Mouse (Mus musculus) midbrain, embryonic 16.5 days (tissue): ENCODE results near the gene Nbea. TPM values are rescaled to one million over a fixed set of nuclear protein-coding genes. Genes with fewer than 3 reads are reported as not detected.

Experiments used
- ATAC-seq: fragments of 200-750 bp; cut with Nextera tagmentation; 2 replicates; pipeline ENCODE4 v1.8.0; 2017; ENCODE audit warnings: moderate TSS enrichment
- H3K27ac ChIP-seq: fragments of 300-500 bp; sonication (generic); 2 replicates; pipeline ENCODE4 v1.5.1; 2014; ENCODE audit warnings: mild to moderate bottlenecking, low read length, mixed read lengths
- H3K27me3 ChIP-seq: fragments of 300-500 bp; sonication (generic); 2 replicates; pipeline ENCODE4 v1.6.1; 2014; ENCODE audit warnings: low read depth, low read length, mixed read lengths; ENCODE audit not compliant: control insufficient read depth, insufficient read depth
- H3K36me3 ChIP-seq: fragments of 300-500 bp; sonication (generic); 2 replicates; pipeline ENCODE4 v1.6.1; 2014; ENCODE audit warnings: mild to moderate bottlenecking, low read length, moderate library complexity, mixed read lengths; ENCODE audit not compliant: control insufficient read depth, insufficient read depth
- H3K4me1 ChIP-seq: fragments of 300-500 bp; sonication (generic); 2 replicates; pipeline ENCODE4 v1.6.1; 2014; ENCODE audit warnings: mild to moderate bottlenecking, low read length, mixed read lengths; ENCODE audit not compliant: control insufficient read depth, insufficient read depth
- H3K4me2 ChIP-seq: fragments of 300-500 bp; sonication (generic); 2 replicates; pipeline ENCODE4 v1.6.1; 2014; ENCODE audit warnings: mild to moderate bottlenecking, low read length, mixed read lengths
- H3K4me3 ChIP-seq: fragments of 300-500 bp; sonication (generic); 2 replicates; pipeline ENCODE4 v1.5.1; 2014; ENCODE audit warnings: low read depth, mild to moderate bottlenecking, low read length, moderate library complexity, mixed read lengths
- H3K9ac ChIP-seq: fragments of 300-500 bp; sonication (generic); 2 replicates; pipeline ENCODE4 v1.6.1; 2014; ENCODE audit warnings: low read depth, low read length, mixed read lengths
- H3K9me3 ChIP-seq: fragments of 300-500 bp; sonication (generic); replicated peaks from 2 replicates; pipeline ENCODE4 v1.6.1; 2014; ENCODE audit warnings: mild to moderate bottlenecking, low read length, mixed read lengths; ENCODE audit not compliant: control insufficient read depth, poor library complexity, severe bottlenecking
- WGBS: fragments of 180-500 bp; shearing (Covaris S2); extraction: QIAGEN DNeasy Blood & Tissue Kit; methylation state at CpG from one replicate; pipeline ENCODE4 v1.1.7; 2014; 5-methylcytosine and 5-hydroxymethylcytosine counted together
- polyA plus RNA-seq: library from polyadenylated mRNA; unstranded; fragments of >200 nt; fragmentation: Nextera tagmentation; extraction: Ambion mirVana; gene quantifications from 2 replicates; pipeline ENCODE4 v1.2.1, GENCODE M21; 2015

The Nbea gene
- polyA plus RNA-seq, 1 experiment from 2014 or later = 60.2 TPM

- peak overlapping the region; percentile 45 for H3K4me3 ChIP-seq
- H3K9me3 ChIP-seq = no peaks in the 10 kb centered on the region
- H3K36me3 ChIP-seq = no peaks in the 10 kb centered on the region
- no peaks in the 10 kb centered on the region for H3K27me3 ChIP-seq
- WGBS = 23% methylated on average over 3 of the region's 3 CpGs
- peak overlapping the region; percentile 97 for H3K27ac ChIP-seq
- ATAC-seq = no peak
- H3K9ac ChIP-seq = peak overlapping the region; percentile 59
- peak overlapping the region; percentile 80 for H3K4me2 ChIP-seq
- H3K4me1 ChIP-seq = peaks cover 19% of the 10 kb centered on the region
These were observed 397.3 kb downstream of the Nbea start for GRCm38 (mm10) chr3:55785981-55786725.

- Histone ChIP-seq H3K4me2 (peak overlapping the region; percentile 80), H3K27ac (peak overlapping the region; percentile 97), H3K36me3 (no peaks in the 10 kb centered on the region), H3K4me1 (peaks cover 26% of the 10 kb centered on the region), H3K4me3 (peak overlapping the region; percentile 45), H3K27me3 (no peaks in the 10 kb centered on the region), H3K9me3 (no peaks in the 10 kb centered on the region), H3K9ac (peak overlapping the region; percentile 59)
- no peak for ATAC-seq
- WGBS = 41% methylated on average over 4 of the region's 4 CpGs
These were observed 398.1 kb downstream of the Nbea start for GRCm38 (mm10) chr3:55785266-55785980.

GRCm38 (mm10) chr3:55784101-55784500 is 399.4 kb downstream of the Nbea start:
- Histone ChIP-seq H3K27ac (peak overlapping the region; percentile 98), H3K4me2 (peak overlapping the region; percentile 70), H3K4me1 (peaks cover 20% of the 10 kb centered on the region), H3K36me3 (no peaks in the 10 kb centered on the region), H3K4me3 (peak overlapping the region; percentile 51), H3K9ac (peak overlapping the region; percentile 87), H3K27me3 (no peaks in the 10 kb centered on the region), H3K9me3 (no peaks in the 10 kb centered on the region)
- no peak for ATAC-seq
- WGBS = 26% methylated on average over 7 of the region's 7 CpGs

- Histone ChIP-seq H3K4me1 (peaks cover 17% of the 10 kb centered on the region), H3K4me3 (peak overlapping the region; percentile 51), H3K4me2 (peak overlapping the region; percentile 70), H3K9ac (peak overlapping the region; percentile 87), H3K9me3 (no peaks in the 10 kb centered on the region), H3K27me3 (no peaks in the 10 kb centered on the region), H3K27ac (peak overlapping the region; percentile 98), H3K36me3 (no peaks in the 10 kb centered on the region)
- ATAC-seq = no peak
- WGBS = 14% methylated on average over 45 of the region's 45 CpGs
These were observed 400.1 kb downstream of the Nbea start for GRCm38 (mm10) chr3:55783171-55784081.

- no peaks in the 10 kb centered on the region for H3K36me3 ChIP-seq
- 11% methylated on average over 22 of the region's 22 CpGs for WGBS
- H3K4me2 ChIP-seq = peak overlapping the region; percentile 70
- H3K4me3 ChIP-seq = peak overlapping the region; percentile 51
- 0 out of 2 replicates have a peak, but pooled peaks have one; percentile 2 for ATAC-seq
- peak overlapping the region; percentile 98 for H3K27ac ChIP-seq
- peaks cover 20% of the 10 kb centered on the region for H3K4me1 ChIP-seq
- H3K27me3 ChIP-seq = no peaks in the 10 kb centered on the region
- H3K9me3 ChIP-seq = no peaks in the 10 kb centered on the region
- peak overlapping the region; percentile 87 for H3K9ac ChIP-seq
These were observed 400.7 kb downstream of the Nbea start for GRCm38 (mm10) chr3:55782771-55783170.

GRCm38 (mm10) chr3:55782056-55782687 is 401.3 kb downstream of the Nbea start, which contains the start of gene Mab21l1:
Gene Mab21l1, plus strand, starts transcription at chr3:55782510.
- Histone ChIP-seq H3K27me3 (no peaks in the 10 kb centered on the region), H3K4me2 (peak within 1 kb of the TSS; percentile 70), H3K9me3 (no peaks in the 10 kb centered on the region), H3K36me3 (no peaks in the 10 kb centered on the region), H3K9ac (peak within 1 kb of the TSS; percentile 87), H3K27ac (peak within 1 kb of the TSS; percentile 98), H3K4me3 (peak within 1 kb of the TSS; percentile 51), H3K4me1 (peaks cover 23% of the 10 kb centered on the region)
- 12% methylated on average over 16 of the region's 16 CpGs for WGBS
- peak; percentile 83 for ATAC-seq

- no peak for ATAC-seq
- H3K4me2 ChIP-seq = peak overlapping the region; percentile 70
- peak overlapping the region; percentile 51 for H3K4me3 ChIP-seq
- WGBS = 34% methylated on average over 5 of the region's 5 CpGs
- H3K4me1 ChIP-seq = peaks cover 23% of the 10 kb centered on the region
- H3K9me3 ChIP-seq = no peaks in the 10 kb centered on the region
- H3K9ac ChIP-seq = peak overlapping the region; percentile 87
- peak overlapping the region; percentile 98 for H3K27ac ChIP-seq
- H3K27me3 ChIP-seq = no peaks in the 10 kb centered on the region
- no peaks in the 10 kb centered on the region for H3K36me3 ChIP-seq
These were observed 402.0 kb downstream of the Nbea start for GRCm38 (mm10) chr3:55781429-55782055.
